Mouse (Mus musculus) left cerebral cortex, postnatal 25 days (tissue): ENCODE results near the gene Adgrl2. TPM values are rescaled to one million over a fixed set of nuclear protein-coding genes. Genes with fewer than 3 reads are reported as not detected.

Source experiments
- DNase-seq, 2 experiments: peaks; one replicate each; pipeline ENCODE4 v3.0.0; 2022; ENCODE audit warnings: low spot score in 2 of 2, mixed read lengths in 1 of 2
- intact Hi-C: fragments of 180-260 bp; cut with DNase I; formaldehyde crosslinking; loops from one replicate; pipeline ENCODE4 v1.15.1; 2025
- total RNA-seq, 2 experiments: library from RNA; stranded (reverse); gene quantifications; 2 replicates each; pipeline ENCODE4 v1.2.3; 2021

Gene Adgrl2
- 100 to 1,000 TPM; 129 to 135 TPM for total RNA-seq

DNA sequence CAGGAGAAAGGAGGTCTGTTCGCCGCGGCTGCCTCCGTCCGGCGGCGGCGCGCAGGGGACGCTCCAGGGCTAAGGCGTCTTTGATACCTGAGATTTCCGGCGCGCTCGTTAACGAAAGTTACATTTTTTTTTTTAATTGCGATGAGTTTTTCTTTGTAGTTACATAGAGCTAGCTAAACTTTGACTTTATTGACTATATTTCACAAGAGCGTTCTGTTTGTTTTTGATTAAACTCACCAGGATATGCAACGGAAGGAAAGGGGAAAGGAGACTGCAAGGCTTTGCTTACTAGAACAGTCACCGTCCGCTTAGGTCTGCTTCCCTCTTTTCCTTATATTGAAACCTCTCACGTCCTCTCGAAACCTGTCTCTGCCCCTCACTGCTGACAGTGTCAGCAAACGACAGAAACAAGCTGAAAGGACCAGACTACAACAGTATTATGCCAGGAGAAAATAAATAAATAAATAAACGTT lies at the start of gene Adgrl2:
Adgrl2 (minus strand) TSS at position 25 of the 473 bp plus-strand sequence.
- DNase-seq = no peak
- intact Hi-C loops = no loop called here

DNA sequence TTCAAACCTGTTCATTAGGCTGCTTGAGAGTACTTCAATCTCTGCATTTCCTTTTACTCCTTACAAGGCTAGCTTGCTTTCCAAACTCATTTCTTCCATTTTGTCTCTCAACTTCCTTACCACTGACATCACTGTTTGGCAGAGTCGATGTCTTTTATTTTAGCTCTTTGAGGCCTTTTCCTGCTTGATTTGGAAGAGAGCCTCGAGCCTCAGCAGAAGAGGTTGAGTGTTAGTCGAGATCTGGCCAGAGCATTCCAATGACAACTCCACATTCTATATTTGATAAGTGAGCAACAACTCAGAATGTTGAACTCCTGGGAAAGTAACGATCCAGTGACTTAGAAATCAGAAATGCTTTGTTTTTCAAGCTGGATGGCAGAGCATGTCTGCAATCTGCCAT lies 48.4 kb upstream of the Adgrl2 start:
- intact Hi-C loops = no loop called here
- no peak for DNase-seq

DNA sequence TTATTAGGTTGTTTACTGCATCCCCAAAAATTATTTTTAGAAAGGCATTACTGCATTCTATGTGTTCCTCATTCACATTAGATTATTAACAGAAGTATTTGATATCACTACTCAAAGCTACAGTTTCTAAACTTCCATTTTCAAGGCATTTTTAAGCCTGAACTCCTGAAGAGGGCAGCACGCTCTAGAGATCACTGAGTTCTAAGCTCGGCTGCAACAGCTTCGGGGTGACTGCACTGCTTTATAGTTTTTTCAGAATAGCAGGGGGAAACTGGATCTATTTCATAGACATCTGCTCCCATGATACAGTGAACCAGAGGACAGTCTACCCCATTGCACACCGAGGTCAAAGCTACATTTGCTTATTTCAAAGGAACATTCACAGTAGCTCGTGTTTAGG lies 29.6 kb upstream of the Adgrl2 start:
- DNase-seq = no peak
- intact Hi-C loops = no loop called here

DNA sequence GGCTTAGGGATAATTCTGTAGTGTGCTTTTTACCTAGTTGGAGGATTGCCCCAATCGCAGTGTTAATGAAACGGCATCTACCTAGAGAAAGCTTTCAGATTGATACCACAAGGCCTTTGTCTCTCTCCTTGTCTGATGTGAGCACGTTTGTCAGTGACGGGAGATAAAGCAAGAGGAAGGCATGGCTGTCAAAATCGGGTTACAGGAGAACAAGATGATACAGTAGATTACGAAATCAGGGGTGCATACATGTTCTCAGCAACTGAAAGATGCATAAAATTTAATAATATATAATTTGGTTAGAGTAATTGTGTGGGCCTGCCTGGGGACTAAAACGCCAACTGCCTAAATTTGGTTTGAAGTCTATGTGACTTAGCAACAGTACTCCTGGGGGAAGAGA lies 19.0 kb upstream of the Adgrl2 start:
- intact Hi-C loops = no loop called here

DNA sequence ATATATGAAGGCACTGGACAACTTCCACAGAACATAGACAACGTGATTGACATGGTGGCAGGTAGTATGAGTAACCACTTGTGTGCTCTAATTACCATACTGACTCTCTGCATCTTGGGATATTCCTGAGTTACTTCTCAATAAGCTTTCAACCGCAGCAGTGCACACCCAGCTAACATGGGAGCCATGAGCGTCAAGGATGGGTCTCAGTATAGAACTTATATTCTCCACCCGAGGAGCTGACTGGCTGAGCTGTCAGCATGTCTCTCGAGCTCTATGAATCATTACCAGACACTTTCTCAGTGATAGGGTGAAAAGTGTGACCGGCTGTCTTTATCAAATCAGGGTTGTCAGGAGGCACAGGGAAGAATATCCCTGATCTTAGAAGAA lies 18.3 kb upstream of the Adgrl2 start:
- intact Hi-C loops = no loop called here
- no peak for DNase-seq

More for the DNA sequence above, 19.0 kb upstream of the Adgrl2 start:
- DNase-seq = peak in 1 of 2 experiments; percentile 26

DNA sequence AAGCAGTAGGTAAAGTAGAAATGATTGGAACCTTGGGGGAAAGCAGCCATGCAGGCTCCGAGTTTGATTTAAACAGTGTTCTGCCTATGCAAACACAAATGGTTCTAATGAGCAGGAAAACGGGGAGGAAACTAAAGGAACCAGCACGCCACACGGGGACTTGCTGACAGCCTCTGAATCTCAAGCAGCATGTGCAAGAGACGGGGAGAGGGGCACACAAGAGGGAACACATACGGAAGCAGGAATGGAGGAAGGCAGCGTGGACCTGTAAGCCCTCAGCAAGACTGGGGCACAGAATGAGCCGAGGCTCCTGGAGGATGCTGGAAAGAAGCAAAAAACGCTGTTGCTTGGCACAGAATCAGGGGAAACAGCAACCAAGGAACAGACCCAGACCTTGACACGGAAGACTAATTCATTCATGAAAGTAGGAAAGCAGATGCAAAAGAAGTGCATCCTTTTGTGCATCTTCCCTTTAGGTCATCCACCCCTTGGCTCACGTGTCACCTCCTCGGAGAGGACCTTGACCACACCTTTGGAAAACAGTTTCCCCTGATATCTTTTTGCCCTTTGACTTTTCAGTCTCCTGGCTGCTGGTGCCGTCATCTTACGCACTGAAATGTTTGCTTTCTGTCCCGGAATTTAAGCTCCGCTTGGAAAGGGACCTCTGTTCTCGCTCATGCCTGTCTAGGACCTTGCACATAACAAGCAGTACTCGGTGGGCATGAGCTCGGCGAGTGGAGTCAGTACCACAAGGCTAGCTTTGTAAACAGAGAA lies 17.7 kb upstream of the Adgrl2 start:
- DNase-seq = peak in 1 of 2 experiments; percentile 24

DNA sequence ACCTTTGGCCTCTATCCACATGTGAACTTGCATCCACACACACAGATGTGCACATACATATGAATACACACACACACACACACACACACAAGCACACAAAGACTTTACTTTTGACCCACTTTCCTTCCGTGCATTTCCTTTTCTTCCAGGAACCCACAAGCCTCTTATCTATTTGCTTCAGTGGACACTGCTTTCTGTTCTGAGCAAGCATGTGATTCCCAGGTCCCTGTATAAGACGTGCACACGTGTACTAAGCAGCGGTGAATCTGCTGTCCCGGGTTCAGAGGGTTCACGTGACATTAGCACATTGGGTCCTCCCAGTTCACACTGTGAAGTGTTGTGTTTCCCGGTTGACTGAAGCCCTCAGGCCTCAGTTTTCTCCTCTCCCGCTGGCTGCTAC lies 11.0 kb upstream of the Adgrl2 start:
- intact Hi-C loops = no loop called here
- DNase-seq = no peak

More for the DNA sequence above, 17.7 kb upstream of the Adgrl2 start:
- intact Hi-C loops = no loop called here

DNA sequence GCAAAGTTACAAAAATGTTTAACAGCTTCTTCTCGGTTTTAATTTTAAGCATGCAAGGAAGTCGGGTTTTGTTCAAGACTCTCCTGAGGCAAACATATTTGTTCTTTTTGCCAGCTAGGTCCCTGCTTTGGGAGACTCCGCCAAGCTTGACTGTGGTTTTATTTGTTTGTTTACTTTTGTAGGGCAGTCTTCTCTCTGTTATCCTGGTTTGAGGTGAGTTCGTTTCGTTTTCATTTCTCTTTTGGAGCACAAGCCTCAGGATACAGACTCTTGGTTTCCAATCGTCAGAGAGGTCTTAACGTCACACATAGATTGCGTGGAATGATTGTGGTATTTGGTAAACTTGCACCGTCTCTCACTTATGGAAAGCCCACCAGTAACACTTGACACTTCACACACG lies 8.3 kb upstream of the Adgrl2 start:
- DNase-seq = no peak
- intact Hi-C loops = no loop called here

DNA sequence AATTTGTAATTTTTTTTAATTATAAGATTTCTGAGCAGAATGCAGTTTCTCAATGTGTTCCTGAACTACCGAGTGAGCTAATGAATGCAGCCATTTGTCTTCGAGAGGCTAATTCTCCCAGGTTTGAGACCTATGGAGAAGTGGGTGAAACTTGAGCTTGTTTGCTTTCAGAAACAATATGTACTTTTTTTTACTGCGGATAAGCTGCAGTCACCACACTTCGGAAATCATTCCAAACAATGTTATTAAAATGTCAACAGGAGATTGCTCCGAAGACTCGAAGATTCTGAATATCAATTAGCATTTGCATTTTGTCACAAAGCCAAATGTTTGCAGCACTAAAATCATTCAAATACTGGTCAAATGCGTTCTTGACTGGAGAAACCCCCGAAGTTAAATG lies 701 bp upstream of the Adgrl2 start:
- intact Hi-C loops = no loop called here
- no peak for DNase-seq

DNA sequence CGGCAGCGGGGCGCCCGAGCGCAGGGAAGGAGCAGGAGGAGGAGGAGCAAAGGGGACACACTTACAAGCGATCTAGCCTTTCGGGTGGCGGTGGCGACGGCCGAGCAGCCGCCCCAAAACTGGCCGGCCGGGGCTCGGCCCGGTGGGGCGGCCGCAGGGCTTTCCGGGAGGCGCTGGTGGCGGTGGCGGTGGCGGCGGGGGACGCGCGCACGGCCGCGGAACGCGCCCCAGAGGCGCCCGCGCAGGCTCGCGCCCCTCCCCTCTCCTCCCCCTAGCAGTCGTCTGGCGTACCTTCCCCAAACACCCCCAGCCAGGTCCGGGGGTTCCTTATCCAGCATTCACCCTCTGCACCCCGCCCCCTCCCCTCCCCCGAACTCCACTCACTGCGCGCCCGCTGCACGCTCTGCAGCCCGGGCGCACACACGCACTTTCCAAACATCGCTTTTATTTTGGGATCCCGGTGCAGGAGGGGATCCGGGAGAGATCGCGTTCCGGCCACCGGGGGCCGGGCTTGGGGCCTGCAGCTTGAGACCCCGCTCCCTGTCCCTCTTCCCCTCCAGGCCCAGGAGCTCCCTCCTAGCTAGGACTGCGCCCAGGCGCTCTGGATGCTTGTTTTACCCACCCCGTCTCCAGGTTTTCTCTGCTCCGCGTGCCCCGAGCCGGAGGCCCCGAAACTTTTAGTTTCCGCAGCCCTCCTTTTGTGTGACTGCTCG lies 381 bp downstream of the Adgrl2 start:
- intact Hi-C loops = loop anchor here (1.0 to 10.0 kb wide), 5 partner anchors 68 to 1995 kb away; no protein-coding TSS in a partner anchor
- peak; percentile 56 to 75 for DNase-seq

DNA sequence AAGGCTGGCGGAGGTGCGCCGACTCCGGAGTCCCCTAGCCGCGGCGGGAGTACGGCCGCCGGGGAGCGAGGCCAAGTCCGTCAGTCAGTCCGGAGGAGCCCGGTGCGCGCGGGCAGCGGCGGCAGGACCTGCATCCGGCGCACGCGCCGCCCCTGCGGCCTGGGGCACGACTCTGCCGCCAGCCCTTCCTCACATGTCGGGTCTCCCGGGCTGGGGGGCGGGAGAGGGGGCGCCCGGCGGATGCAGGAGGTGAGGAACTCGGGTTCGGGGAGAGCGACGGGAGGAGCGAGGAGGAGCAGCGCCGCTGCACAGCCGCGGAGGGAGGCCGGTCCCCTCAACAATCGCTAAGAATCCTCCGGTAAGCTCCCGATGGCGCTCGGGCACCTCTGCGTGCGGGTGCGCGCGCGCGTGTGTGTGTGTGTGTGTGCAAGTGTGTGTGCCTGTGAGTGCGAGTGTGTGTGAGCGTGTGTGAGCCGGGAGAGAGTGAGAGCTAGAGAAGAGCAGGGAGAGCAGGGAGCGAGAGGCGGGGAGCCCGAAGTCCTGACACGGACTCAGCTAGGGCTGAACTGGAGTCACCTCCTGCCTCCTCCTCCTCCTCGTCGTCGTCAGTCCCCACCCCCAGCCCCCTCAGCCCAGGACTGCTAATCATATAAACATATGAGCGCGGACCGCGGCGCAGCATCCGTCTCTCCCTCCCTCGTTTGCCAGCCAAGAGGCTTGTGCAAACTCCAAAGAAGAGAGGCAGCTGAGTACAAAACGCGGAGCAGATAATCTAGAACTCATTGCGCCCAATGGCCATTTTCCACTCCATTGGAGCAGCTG lies 1.1 kb downstream of the Adgrl2 start:
- peak; percentile 77 to 86 for DNase-seq
- intact Hi-C loops = loop anchor here (1.0 to 10.0 kb wide), 5 partner anchors 67 to 1994 kb away; no protein-coding TSS in a partner anchor

DNA sequence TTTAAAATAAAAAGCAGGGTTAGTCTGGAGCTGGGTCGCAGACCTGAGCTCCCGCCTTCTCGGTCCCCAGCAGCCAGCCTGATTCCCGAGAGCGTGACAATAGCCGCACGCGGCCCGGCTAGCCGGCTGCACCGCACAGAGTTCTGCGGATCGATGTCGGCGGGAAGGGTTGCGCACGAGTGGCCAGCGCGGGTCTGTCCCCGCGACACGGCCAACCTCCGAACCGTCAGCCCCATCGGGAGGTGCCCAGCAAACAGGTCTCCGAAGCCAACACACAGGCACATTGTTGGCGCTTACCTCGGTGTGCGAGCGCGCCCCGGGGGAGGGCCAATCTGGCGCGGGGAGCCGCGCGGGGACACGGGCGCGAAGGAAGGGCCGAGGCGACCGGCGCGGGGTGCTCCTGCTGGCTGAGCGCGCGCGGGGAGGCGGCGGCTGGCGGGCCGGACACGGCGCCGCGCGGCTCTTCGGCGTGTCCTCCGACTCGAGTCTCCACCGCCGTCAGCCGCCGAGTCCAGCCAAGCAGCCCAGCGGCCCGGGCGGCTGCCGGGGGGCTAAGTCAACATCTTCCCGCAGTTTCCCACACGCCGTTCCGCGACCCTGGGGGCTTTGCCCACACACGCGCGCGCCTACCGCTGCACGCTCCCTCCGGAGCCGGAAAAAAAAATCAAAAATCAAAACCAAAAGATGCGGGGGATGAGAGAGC lies 1.9 kb downstream of the Adgrl2 start:
- DNase-seq = peak; percentile 22 to 57
- intact Hi-C loops = loop anchor here (2.0 to 10.0 kb wide), 4 partner anchors 66 to 1994 kb away; no protein-coding TSS in a partner anchor

DNA sequence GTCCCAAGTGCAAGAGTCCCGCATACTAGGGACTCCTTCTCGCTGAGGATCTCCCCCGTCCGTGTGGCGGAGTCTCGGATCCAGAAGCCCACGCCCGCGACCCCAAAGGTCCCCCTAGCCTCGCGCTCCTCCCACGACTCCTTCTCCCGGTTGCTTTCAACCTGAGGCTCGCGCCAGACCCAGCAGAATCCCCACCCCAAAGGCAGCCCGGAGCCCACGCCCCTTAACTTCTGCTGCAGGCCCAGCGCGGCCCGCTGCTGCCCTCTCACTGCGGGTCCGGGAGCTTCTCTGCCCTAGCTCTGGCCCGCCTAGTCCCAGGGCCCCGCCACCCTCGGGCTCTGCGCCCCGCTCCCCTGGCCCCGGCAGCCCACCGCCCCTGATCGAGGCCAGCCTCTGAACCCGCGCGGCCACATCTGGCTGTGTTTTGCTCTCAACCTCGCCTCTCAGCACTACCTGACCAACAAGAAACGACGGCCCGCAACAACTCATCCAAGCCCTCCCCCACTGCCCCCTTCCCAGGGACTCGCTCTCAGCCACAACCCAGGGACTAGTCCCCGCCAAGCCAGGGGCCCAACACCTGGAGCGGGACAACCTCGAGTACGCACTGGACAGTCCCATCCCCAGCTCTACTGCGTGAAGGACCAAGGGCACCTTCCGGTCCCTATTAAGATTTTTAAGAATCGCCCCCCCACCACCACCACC lies 2.6 kb downstream of the Adgrl2 start:
- intact Hi-C loops = loop anchor here (2.0 to 10.0 kb wide), 4 partner anchors 65 to 1993 kb away; no protein-coding TSS in a partner anchor
- peak; percentile 66 to 70 for DNase-seq

DNA sequence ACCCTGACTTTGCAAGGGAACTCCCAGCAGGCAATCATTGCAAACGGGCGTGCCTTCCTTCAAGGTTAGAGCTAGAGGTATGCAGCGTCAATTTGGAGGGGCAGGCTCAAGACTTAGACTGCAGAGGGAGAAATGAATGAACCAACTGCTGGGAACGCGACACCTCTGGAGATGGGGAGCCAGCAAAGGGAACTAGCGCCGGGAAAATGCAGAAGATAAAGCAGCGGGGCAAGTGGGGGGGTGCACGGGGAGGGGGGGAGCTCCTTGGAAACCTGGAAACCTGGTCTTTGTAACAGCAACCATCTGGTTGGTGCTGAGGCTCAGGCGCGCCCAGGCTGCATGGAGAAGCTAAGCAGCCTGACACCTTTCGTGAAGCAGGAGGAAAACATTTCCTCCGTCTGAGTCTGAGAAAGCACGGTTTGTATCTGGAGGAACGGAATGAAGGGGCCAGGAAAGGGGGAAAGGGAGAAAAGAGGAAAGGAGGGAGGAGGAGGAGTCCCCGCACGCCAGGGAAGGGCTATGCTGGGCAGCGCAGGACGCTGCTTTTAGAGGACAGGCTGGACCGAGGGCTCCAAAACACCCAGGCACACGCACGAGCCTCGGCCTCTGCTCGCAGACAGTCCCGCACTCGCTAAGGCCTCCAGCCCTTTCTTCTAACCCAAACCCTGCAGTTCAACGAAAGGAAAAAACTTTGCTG lies 3.3 kb downstream of the Adgrl2 start:
- DNase-seq = peak; percentile 34 to 39
- intact Hi-C loops = loop anchor here (5.0 to 10.0 kb wide), 3 partner anchors 65 to 1992 kb away; no protein-coding TSS in a partner anchor

DNA sequence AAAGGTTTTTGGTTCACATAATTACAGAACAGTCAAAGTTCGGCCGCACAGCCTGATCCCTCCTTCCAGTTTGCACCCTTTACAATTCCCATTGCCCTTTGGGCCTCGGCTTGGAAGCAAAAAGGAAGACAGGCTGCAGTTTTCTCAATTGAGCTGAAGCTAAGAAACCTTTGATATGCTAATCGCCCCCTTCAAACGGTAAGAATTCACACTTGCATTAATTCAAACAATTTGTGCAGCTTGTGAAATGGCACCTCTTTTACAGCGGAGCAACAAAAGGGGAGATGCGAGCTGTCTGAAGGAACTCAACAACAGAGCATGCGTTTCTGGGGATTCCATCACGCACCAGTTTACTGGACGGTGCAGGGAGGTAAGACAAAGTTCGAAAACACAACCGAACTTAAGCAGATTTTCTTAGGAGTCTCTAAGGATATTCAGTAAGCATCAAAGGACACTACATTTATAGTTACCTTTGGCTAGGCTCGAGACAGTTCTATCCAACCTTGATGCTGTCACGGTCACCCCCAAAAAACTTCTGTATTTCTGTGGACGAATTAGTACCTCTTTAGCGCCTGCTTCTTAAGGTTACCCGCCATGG lies 4.0 kb downstream of the Adgrl2 start:
- DNase-seq = no peak
- intact Hi-C loops = loop anchor here (5.0 to 10.0 kb wide), 3 partner anchors 64 to 1992 kb away; no protein-coding TSS in a partner anchor

DNA sequence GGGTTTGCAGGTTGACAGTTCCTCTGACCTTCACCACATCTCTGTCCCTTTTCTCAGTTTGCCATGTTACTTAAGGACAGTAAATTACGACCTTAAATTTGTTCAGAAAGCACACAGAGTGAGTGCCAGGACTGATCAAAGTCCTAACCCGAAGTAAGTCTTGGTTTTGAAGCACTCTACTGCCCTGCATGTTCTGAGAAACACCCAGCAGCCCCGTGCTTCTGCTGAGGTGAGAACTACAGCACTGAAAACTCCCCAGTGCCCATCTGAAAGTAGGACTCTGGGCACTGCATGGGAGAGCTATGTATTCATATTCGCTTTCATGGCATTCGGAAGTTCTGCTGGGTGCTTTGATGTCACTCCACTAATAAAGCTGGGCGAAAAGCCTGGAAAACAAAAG lies 6.0 kb downstream of the Adgrl2 start:
- intact Hi-C loops = loop anchor here (10.0 kb wide), 1 partner anchor 1990 kb away; no protein-coding TSS in a partner anchor
- DNase-seq = no peak

DNA sequence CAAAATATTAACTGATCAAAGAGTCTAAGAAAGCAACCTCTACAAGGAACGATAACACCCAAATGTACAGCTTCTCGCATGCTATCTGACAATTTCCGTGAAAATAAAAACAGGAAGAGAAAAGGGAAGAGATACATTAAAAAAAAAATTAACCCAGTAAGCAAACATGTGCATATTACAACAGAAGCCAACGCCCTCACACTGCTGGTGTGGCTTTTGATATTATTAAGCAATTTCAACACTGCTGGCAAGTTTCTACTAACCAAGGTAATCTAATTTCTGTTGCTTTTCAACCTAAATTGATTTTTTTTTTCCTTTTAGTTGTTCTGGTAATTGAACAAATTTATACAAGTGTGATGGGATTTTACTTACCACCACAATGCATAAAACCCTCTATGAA lies 8.0 kb downstream of the Adgrl2 start:
- intact Hi-C loops = loop anchor here (10.0 kb wide), 1 partner anchor 1988 kb away; no protein-coding TSS in a partner anchor
- no peak for DNase-seq
